8 mouse cellular contexts compared by ENCODE assay signal in the genomic region with DNA sequence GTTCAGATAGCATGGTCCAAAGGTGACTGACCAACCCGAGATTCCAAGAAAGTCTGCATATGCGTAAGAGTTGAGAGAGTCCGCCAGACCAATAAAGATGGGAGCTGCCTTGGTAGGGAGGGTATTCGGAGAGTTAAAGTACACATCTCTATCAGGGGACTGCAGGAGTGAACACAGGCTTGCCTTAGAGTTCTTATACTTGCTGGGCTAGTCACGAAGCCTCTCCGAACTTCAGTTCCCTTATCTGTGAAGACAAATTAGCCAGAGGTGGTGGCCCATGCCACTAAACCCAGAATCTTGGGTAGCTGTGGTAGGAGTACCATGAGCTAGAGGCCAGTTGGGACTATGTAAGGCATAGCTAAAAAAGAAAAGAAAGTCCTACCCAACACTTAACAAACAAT. TPM values are rescaled to one million over a fixed set of nuclear protein-coding genes. Genes with fewer than 3 reads are reported as not detected.
DNase-seq lines count a peak whose midpoint lies in the region; ATAC-seq and TF ChIP-seq lines count a peak whose summit lies in the region.

No protein-coding gene starts in this region.

- WGBS in embryonic facial prominence, embryonic 15.5 days = 73% methylated on average over 6 of the region's 6 CpGs
- 28% methylated on average over 6 of the region's 6 CpGs for WGBS in intestine, postnatal 0 days
- WGBS in midbrain, embryonic 11.5 days = 71% methylated on average over 6 of the region's 6 CpGs

- peak overlapping the region; percentile 99 for H3K4me3 ChIP-seq in layer of hippocampus, adult 2 months
- peak overlapping the region; percentile 98; the same call in 1 of the 2 replicates for H3K4me3 ChIP-seq in embryonic facial prominence, embryonic 15.5 days (replicated peaks)
- peak overlapping the region; percentile 90 for H3K4me3 ChIP-seq in intestine, postnatal 0 days (ENCODE audit: low read depth, low read length)
- no peak overlapping the region for H3K4me3 ChIP-seq in midbrain, embryonic 11.5 days (ENCODE audit: low read depth, low read length)

- peak overlapping the region; percentile 52 for H3K4me2 ChIP-seq in embryonic facial prominence, embryonic 15.5 days (replicated peaks)
- H3K4me2 ChIP-seq in intestine, postnatal 0 days (replicated peaks; ENCODE audit: low read depth) = peak overlapping the region; percentile 63
- peak overlapping the region; percentile 79; the same call in 1 of the 2 replicates for H3K4me2 ChIP-seq in midbrain, embryonic 11.5 days

- no peak overlapping the region for H3K9ac ChIP-seq in embryonic facial prominence, embryonic 15.5 days
- peak overlapping the region; percentile 18; the same call in 1 of the 2 replicates for H3K9ac ChIP-seq in intestine, postnatal 0 days (ENCODE audit: low read depth, low read length)
- H3K9ac ChIP-seq in midbrain, embryonic 11.5 days (ENCODE audit: low read length) = no peak overlapping the region

- peaks cover 13% of the 10 kb centered on the region for H3K4me1 ChIP-seq in embryonic facial prominence, embryonic 15.5 days
- H3K4me1 ChIP-seq in intestine, postnatal 0 days (replicated peaks; ENCODE audit: control insufficient read depth, insufficient read depth, low read length) = peaks cover 3% of the 10 kb centered on the region; the same call in 1 of the 2 replicates
- peaks cover 4% of the 10 kb centered on the region; the same call in 1 of the 2 replicates for H3K4me1 ChIP-seq in midbrain, embryonic 11.5 days (ENCODE audit: control insufficient read depth, insufficient read depth, low read length)

- no peaks in the 10 kb centered on the region for H3K9me3 ChIP-seq in embryonic facial prominence, embryonic 15.5 days (replicated peaks)
- H3K9me3 ChIP-seq in intestine, postnatal 0 days (ENCODE audit: control insufficient read depth) = no peaks in the 10 kb centered on the region
- H3K9me3 ChIP-seq in midbrain, embryonic 11.5 days (ENCODE audit: control insufficient read depth, low read length) = no peaks in the 10 kb centered on the region

- ATAC-seq in embryonic facial prominence, embryonic 15.5 days (ENCODE audit: insufficient number of reproducible peaks, low FRiP score, low TSS enrichment, low read depth) = no peak
- ATAC-seq in intestine, postnatal 0 days = peak; percentile 89
- peak; percentile 26 for ATAC-seq in midbrain, embryonic 11.5 days (ENCODE audit: low FRiP score)

- TF ChIP-seq CTCF in layer of hippocampus, adult 2 months (conservative IDR thresholded peaks at IDR 0.05) = no peak
- TF ChIP-seq CTCF in intestine, postnatal 0 days (IDR thresholded peaks at IDR 0.05; ENCODE audit: low read depth) = no peak

- peak overlapping the region; percentile 100 for H3K27ac ChIP-seq in layer of hippocampus, adult 2 months
- no peak overlapping the region; the same call in 1 of the 2 replicates for H3K27ac ChIP-seq in embryonic facial prominence, embryonic 15.5 days (replicated peaks)
- H3K27ac ChIP-seq in intestine, postnatal 0 days (ENCODE audit: low read depth, low read length) = peak overlapping the region; percentile 99
- H3K27ac ChIP-seq in midbrain, embryonic 11.5 days (ENCODE audit: low read depth, low read length) = no peak overlapping the region

- no peaks in the 10 kb centered on the region for H3K27me3 ChIP-seq in embryonic facial prominence, embryonic 15.5 days
- H3K27me3 ChIP-seq in intestine, postnatal 0 days (replicated peaks; ENCODE audit: control insufficient read depth, insufficient read depth, low read length) = no peaks in the 10 kb centered on the region
- H3K27me3 ChIP-seq in midbrain, embryonic 11.5 days (ENCODE audit: control insufficient read depth, insufficient read depth, low read length) = no peaks in the 10 kb centered on the region

- DNase-seq in layer of hippocampus, adult 2 months (ENCODE audit: low spot score in 2 of 2) = no peak
- DNase-seq in layer of hippocampus, adult 9-10 months (ENCODE audit: low spot score) = no peak
- peak; percentile 85 for DNase-seq in midbrain, embryonic 11.5 days (ENCODE audit: low spot score, missing footprints)
- no peak for DNase-seq in adrenal gland, postnatal 10 days
- no peak for DNase-seq in thymus, postnatal 4 days
- no peak for DNase-seq in MN1 (ENCODE audit: low spot score)

- peaks cover 6% of the 10 kb centered on the region; the same call in 1 of the 2 replicates for H3K36me3 ChIP-seq in embryonic facial prominence, embryonic 15.5 days
- H3K36me3 ChIP-seq in intestine, postnatal 0 days (ENCODE audit: control insufficient read depth, insufficient read depth) = 0 out of 2 replicates have a peak, but pooled peaks cover 4% of the 10 kb centered on the region
- peaks cover 5% of the 10 kb centered on the region; the same call in 1 of the 2 replicates for H3K36me3 ChIP-seq in midbrain, embryonic 11.5 days (ENCODE audit: control insufficient read depth, insufficient read depth, low read length)

RNA-seq across cellular contexts. Expression of a gene that starts 5.1 kb away (rescaled TPM):
- total RNA-seq in layer of hippocampus, adult 2 months (2021) = 10 to 100 TPM; 24.0 to 26.3 TPM
- polyA plus RNA-seq in embryonic facial prominence, embryonic 15.5 days (2015; fragmentation: Nextera tagmentation; extraction: Ambion mirVana) = 27.8 and 28.3 TPM in 2 replicates
- polyA plus RNA-seq in intestine, postnatal 0 days (2015; fragmentation: Nextera tagmentation; extraction: Ambion mirVana) = 31.6 and 33.5 TPM in 2 replicates
- polyA plus RNA-seq in midbrain, embryonic 11.5 days (2014; fragmentation: Nextera tagmentation; extraction: Ambion mirVana) = 37.9 and 39.7 TPM in 2 replicates
- total RNA-seq in adrenal gland, postnatal 10 days (2021) = 10 to 100 TPM; 31.8 to 36.1 TPM

RNA-seq across cellular contexts. Expression of a gene that starts 44.1 kb away (rescaled TPM):
- total RNA-seq in layer of hippocampus, adult 2 months (2021) = 100 to 1,000 TPM; 102 to 104 TPM
- 19.5 and 21.5 TPM in 2 replicates for polyA plus RNA-seq in embryonic facial prominence, embryonic 15.5 days (2015; fragmentation: Nextera tagmentation; extraction: Ambion mirVana)
- polyA plus RNA-seq in intestine, postnatal 0 days (2015; fragmentation: Nextera tagmentation; extraction: Ambion mirVana) = 62.6 and 63.5 TPM in 2 replicates
- polyA plus RNA-seq in midbrain, embryonic 11.5 days (2014; fragmentation: Nextera tagmentation; extraction: Ambion mirVana) = 21.3 and 24.8 TPM in 2 replicates
- total RNA-seq in adrenal gland, postnatal 10 days (2021) = 100 to 1,000 TPM in 1 of 2 experiments, 10 to 100 TPM in 1; 96.7 to 114 TPM

RNA-seq across cellular contexts. Expression of a gene that starts 59.1 kb away (rescaled TPM):
- total RNA-seq in layer of hippocampus, adult 2 months (2021) = 100 to 1,000 TPM; 109 to 115 TPM
- 641 and 642 TPM in 2 replicates for polyA plus RNA-seq in embryonic facial prominence, embryonic 15.5 days (2015; fragmentation: Nextera tagmentation; extraction: Ambion mirVana)
- polyA plus RNA-seq in intestine, postnatal 0 days (2015; fragmentation: Nextera tagmentation; extraction: Ambion mirVana) = 640 and 727 TPM in 2 replicates
- 586 and 633 TPM in 2 replicates for polyA plus RNA-seq in midbrain, embryonic 11.5 days (2014; fragmentation: Nextera tagmentation; extraction: Ambion mirVana)
- 100 to 1,000 TPM; 168 to 191 TPM for total RNA-seq in adrenal gland, postnatal 10 days (2021)

Comparison
In these comparisons a context has a peak if more than half of its experiments do, and no peak if none do; other contexts are left out.
1. H3K27ac ChIP-seq: peak in layer of hippocampus, adult 2 months (single experiment) and intestine, postnatal 0 days (single experiment); none in embryonic facial prominence, embryonic 15.5 days (single experiment) and midbrain, embryonic 11.5 days (single experiment).
2. Peak in every context shown above with its lines, with median percentiles within 50 percentile points of each other: H3K4me2 ChIP-seq.